Mouse (Mus musculus) liver, postnatal 0 days (tissue): Measurements from ENCODE around the gene Hfe2.

ENCODE experiments used
- CTCF ChIP-seq: sonication (generic); IDR thresholded peaks from 2 replicates; pipeline ENCODE4 v1.5.1; 2016; ENCODE audit warnings: antibody characterized with exemption, low read depth
- EP300 ChIP-seq: IDR thresholded peaks from 2 replicates; pipeline ENCODE4 v1.6.1; 2016; ENCODE audit warnings: antibody characterized with exemption, low read depth, mild to moderate bottlenecking

DNA sequence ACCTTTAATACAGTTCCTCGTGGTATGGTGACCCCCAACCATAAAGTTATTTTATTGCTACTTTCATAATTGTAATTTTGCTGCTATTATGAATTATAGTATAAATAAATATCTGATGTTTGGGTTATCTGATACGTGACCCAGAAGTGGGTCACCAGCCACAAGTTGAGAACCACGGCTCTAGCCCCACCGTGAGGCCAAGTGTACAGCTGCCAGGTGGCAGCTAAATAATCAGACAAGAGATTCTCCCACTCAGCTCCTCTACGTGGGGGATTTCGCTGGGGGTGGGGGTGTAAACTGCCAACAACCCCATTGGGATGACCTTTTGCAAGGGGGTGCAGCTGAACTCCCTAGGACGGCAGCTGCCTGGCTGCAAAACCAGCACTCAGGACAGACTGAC is 7.1 kb downstream of the Hfe2 start:
- peak; percentile 25 for TF ChIP-seq CTCF
- no peak for TF ChIP-seq EP300
